Mouse (Mus musculus): ENCODE results near the gene Ttc32.

Ttc32 gene

GRCm38 (mm10) chr12:9071058-9071457, 41.3 kb downstream of the Ttc32 start:
- TF ChIP-seq NANOG (IDR thresholded peaks at IDR 0.05; ENCODE audit: borderline replicate concordance, low read length), result no peak
- no peak for TF ChIP-seq POU5F1 (IDR thresholded peaks at IDR 0.05; ENCODE audit: borderline replicate concordance, low read length)
- no peak for TF ChIP-seq CTCF (conservative IDR thresholded peaks at IDR 0.05; ENCODE audit: low read length)
- Histone ChIP-seq H3K36me3 (ENCODE audit: insufficient read depth, low read length) (no peaks in the 10 kb centered on the region), H3K9me3 (ENCODE audit: low read length) (no peaks in the 10 kb centered on the region), H3K4me3 (replicated peaks; ENCODE audit: low read length) (no peak overlapping the region), H3K4me1 (replicated peaks; ENCODE audit: low read depth, low read length) (no peaks in the 10 kb centered on the region), H3K27me3 (ENCODE audit: insufficient read depth, low read length) (no peaks in the 10 kb centered on the region)

GRCm38 (mm10) chr12:9071493-9071892, 41.7 kb downstream of the Ttc32 start:
- no peaks in the 10 kb centered on the region for H3K4me1 ChIP-seq (replicated peaks; ENCODE audit: low read depth, low read length)
- no peak for TF ChIP-seq NANOG (IDR thresholded peaks at IDR 0.05; ENCODE audit: borderline replicate concordance, low read length)
- no peak for TF ChIP-seq CTCF (conservative IDR thresholded peaks at IDR 0.05; ENCODE audit: low read length)
- TF ChIP-seq POU5F1 (IDR thresholded peaks at IDR 0.05; ENCODE audit: borderline replicate concordance, low read length), result no peak
- no peaks in the 10 kb centered on the region for H3K27me3 ChIP-seq (ENCODE audit: insufficient read depth, low read length)
- no peaks in the 10 kb centered on the region for H3K9me3 ChIP-seq (ENCODE audit: low read length)
- H3K36me3 ChIP-seq (ENCODE audit: insufficient read depth, low read length), result no peaks in the 10 kb centered on the region
- no peak overlapping the region for H3K4me3 ChIP-seq (replicated peaks; ENCODE audit: low read length)

- Histone ChIP-seq H3K27me3 (ENCODE audit: insufficient read depth, low read length) (no peaks in the 10 kb centered on the region), H3K4me3 (replicated peaks; ENCODE audit: low read length) (no peak overlapping the region), H3K36me3 (ENCODE audit: insufficient read depth, low read length) (no peaks in the 10 kb centered on the region), H3K4me1 (replicated peaks; ENCODE audit: low read depth, low read length) (no peaks in the 10 kb centered on the region), H3K9me3 (ENCODE audit: low read length) (no peaks in the 10 kb centered on the region)
- TF ChIP-seq NANOG (IDR thresholded peaks at IDR 0.05; ENCODE audit: borderline replicate concordance, low read length) (no peak), CTCF (conservative IDR thresholded peaks at IDR 0.05; ENCODE audit: low read length) (no peak), POU5F1 (IDR thresholded peaks at IDR 0.05; ENCODE audit: borderline replicate concordance, low read length) (no peak)
Observed at GRCm38 (mm10) chr12:9077554-9078125, 47.8 kb downstream of the Ttc32 start.

- no peaks in the 10 kb centered on the region for H3K27me3 ChIP-seq (ENCODE audit: insufficient read depth, low read length)
- no peaks in the 10 kb centered on the region for H3K9me3 ChIP-seq (ENCODE audit: low read length)
- H3K4me3 ChIP-seq (replicated peaks; ENCODE audit: low read length), result no peak overlapping the region
- no peaks in the 10 kb centered on the region for H3K36me3 ChIP-seq (ENCODE audit: insufficient read depth, low read length)
- H3K4me1 ChIP-seq (replicated peaks; ENCODE audit: low read depth, low read length), result no peaks in the 10 kb centered on the region
- TF ChIP-seq POU5F1 (IDR thresholded peaks at IDR 0.05; ENCODE audit: borderline replicate concordance, low read length) (no peak), CTCF (conservative IDR thresholded peaks at IDR 0.05; ENCODE audit: low read length) (no peak), NANOG (IDR thresholded peaks at IDR 0.05; ENCODE audit: borderline replicate concordance, low read length) (no peak)
Observed at GRCm38 (mm10) chr12:9090226-9090625, 60.4 kb downstream of the Ttc32 start.
